Mouse (Mus musculus) liver, embryonic 14.5 days (tissue): ENCODE measurements around the gene Ryr1. TPM values are rescaled to one million over a fixed set of nuclear protein-coding genes. Genes with fewer than 3 reads are reported as not detected.

Experiments used
- ATAC-seq: fragments of 200-750 bp; cut with Nextera tagmentation; 2 replicates; pipeline ENCODE4 v1.8.0; 2017; ENCODE audit warnings: moderate number of reproducible peaks, mild to moderate bottlenecking, moderate library complexity; ENCODE audit not compliant: insufficient read depth
- DNase-seq, 3 experiments: peaks; one replicate each; pipeline ENCODE4 v3.0.0-alpha.2; 2012 to 2013; ENCODE audit warnings: low read depth in 3 of 3, low spot score in 3 of 3
- H3K27ac ChIP-seq: fragments of 300-500 bp; sonication (generic); 2 replicates; pipeline ENCODE4 v1.5.1; 2014; ENCODE audit warnings: moderate library complexity, mild to moderate bottlenecking, control low read depth, inconsistent platforms
- H3K27me3 ChIP-seq: fragments of 300-500 bp; sonication (generic); 2 replicates; pipeline ENCODE4 v1.6.1; 2014; ENCODE audit warnings: mild to moderate bottlenecking, low read length, moderate library complexity; ENCODE audit not compliant: control insufficient read depth, insufficient read depth
- H3K36me3 ChIP-seq: fragments of 300-500 bp; sonication (generic); replicated peaks from 2 replicates; pipeline ENCODE4 v1.6.1; 2014; ENCODE audit warnings: low read depth; ENCODE audit not compliant: control insufficient read depth, insufficient read depth
- H3K4me1 ChIP-seq, 2 experiments: fragments of 200-500 bp in 1 of 2; fragments of 300-500 bp in 1 of 2; sonication (generic) in 1 of 2; replicated peaks; 2 replicates each; pipeline ENCODE4 v1.6.1; 2012 to 2014; ENCODE audit warnings: antibody characterized with exemption in 1 of 2, inconsistent platforms in 1 of 2, low read length in 1 of 2; ENCODE audit not compliant: control insufficient read depth in 2 of 2, insufficient read depth in 2 of 2
- H3K4me2 ChIP-seq: fragments of 300-500 bp; sonication (generic); 2 replicates; pipeline ENCODE4 v1.6.1; 2014; ENCODE audit warnings: low read depth, mild to moderate bottlenecking, control low read depth, moderate library complexity
- H3K4me3 ChIP-seq, 2 experiments: fragments of 200-500 bp in 1 of 2; fragments of 300-500 bp in 1 of 2; sonication (generic) in 1 of 2; 2 replicates each; pipeline ENCODE4 v1.5.1; 2012 to 2014; ENCODE audit warnings: low read depth in 2 of 2, low read length in 2 of 2, mild to moderate bottlenecking in 2 of 2, control low read depth in 1 of 2, inconsistent platforms in 1 of 2, moderate library complexity in 1 of 2; ENCODE audit not compliant: insufficient read depth in 1 of 2
- H3K9ac ChIP-seq: fragments of 300-500 bp; sonication (generic); replicated peaks from 2 replicates; pipeline ENCODE4 v1.6.1; 2014; ENCODE audit warnings: mild to moderate bottlenecking, control low read depth, moderate library complexity
- H3K9me3 ChIP-seq: fragments of 300-500 bp; sonication (generic); 2 replicates; pipeline ENCODE4 v1.6.1; 2016; ENCODE audit warnings: low read length, mixed read lengths; ENCODE audit not compliant: control insufficient read depth
- CTCF ChIP-seq: IDR thresholded peaks from 2 replicates; pipeline ENCODE4 v1.5.1; 2016; ENCODE audit warnings: antibody characterized with exemption, low read depth, control low read depth
- EP300 ChIP-seq: IDR thresholded peaks from 2 replicates; pipeline ENCODE4 v1.6.1; 2016; ENCODE audit warnings: antibody characterized with exemption, low read depth
- WGBS: fragments of 180-500 bp; shearing (Covaris S2); extraction: QIAGEN DNeasy Blood & Tissue Kit; methylation state at CpG from one replicate; pipeline ENCODE4 v1.1.7; 2014; ENCODE audit not compliant: insufficient replicate concordance; 5-methylcytosine and 5-hydroxymethylcytosine counted together
- polyA plus RNA-seq, 2 experiments: library from polyadenylated mRNA; depleted of rRNA in 1 of 2; stranded (reverse) in 1 of 2; unstranded in 1 of 2; fragments of >200 nt; fragmentation: Nextera tagmentation in 1 of 2; extraction: Ambion mirVana in 1 of 2; gene quantifications; 2 replicates each; pipeline versions ENCODE4 v1.2.1 to v1.2.3; 2012 to 2014

Ryr1 gene
- polyA plus RNA-seq, 2 experiments: 0.06 to 0.08 TPM

GRCm38 (mm10) chr7:29025566-29025965 lies 99.4 kb downstream of the Ryr1 start:
- WGBS: 57% methylated on average over 7 of the region's 7 CpGs
- Histone ChIP-seq H3K4me3 (no peak overlapping the region), H3K9me3 (no peaks in the 10 kb centered on the region), H3K4me2 (no peak overlapping the region), H3K36me3 (no peaks in the 10 kb centered on the region), H3K9ac (no peak overlapping the region), H3K4me1 (peaks cover 16% of the 10 kb centered on the region in 2 experiments), H3K27ac (no peak overlapping the region), H3K27me3 (peaks cover 6% of the 10 kb centered on the region)
- no peak for TF ChIP-seq EP300
- no peak for TF ChIP-seq CTCF
- DNase-seq (no peak), ATAC-seq (no peak)

GRCm38 (mm10) chr7:29023514-29023913 lies 101.5 kb downstream of the Ryr1 start:
- no peak overlapping the region for H3K9ac ChIP-seq
- 81% methylated on average over 8 of the region's 8 CpGs for WGBS
- H3K27ac ChIP-seq: no peak overlapping the region
- H3K36me3 ChIP-seq: no peaks in the 10 kb centered on the region
- no peak overlapping the region for H3K4me3 ChIP-seq
- no peak overlapping the region for H3K4me2 ChIP-seq
- H3K27me3 ChIP-seq: peaks cover 26% of the 10 kb centered on the region
- ATAC-seq (no peak), DNase-seq (no peak)
- no peak for TF ChIP-seq EP300
- peaks cover 0 to 3% of the 10 kb centered on the region in 2 experiments; a peak in 3 of 4 replicates for H3K4me1 ChIP-seq
- no peaks in the 10 kb centered on the region for H3K9me3 ChIP-seq

- H3K36me3 ChIP-seq: no peaks in the 10 kb centered on the region
- ATAC-seq: no peak
- H3K9ac ChIP-seq: no peak overlapping the region
- H3K27ac ChIP-seq: no peak overlapping the region
- H3K27me3 ChIP-seq: peaks cover 37% of the 10 kb centered on the region
- 69% methylated on average over 8 of the region's 8 CpGs for WGBS
- no peak for DNase-seq
- TF ChIP-seq EP300 (no peak), CTCF (no peak)
- no peak overlapping the region for H3K4me3 ChIP-seq
- peaks cover 0 to 3% of the 10 kb centered on the region in 2 experiments; a peak in 3 of 4 replicates for H3K4me1 ChIP-seq
- no peaks in the 10 kb centered on the region for H3K9me3 ChIP-seq
- H3K4me2 ChIP-seq: no peak overlapping the region
Observed at GRCm38 (mm10) chr7:29022479-29022878, 102.5 kb downstream of the Ryr1 start.

GRCm38 (mm10) chr7:29019447-29020220 lies 105.3 kb downstream of the Ryr1 start:
- no peak for ATAC-seq
- 5% methylated on average over 87 of the region's 88 CpGs for WGBS
- TF ChIP-seq CTCF: no peak
- no peak for TF ChIP-seq EP300
- H3K27me3 ChIP-seq: peaks cover 37% of the 10 kb centered on the region
- no peaks in the 10 kb centered on the region for H3K4me1 ChIP-seq
- 0 out of 2 replicates have a peak, but pooled peaks cover 2% of the 10 kb centered on the region for H3K9me3 ChIP-seq
- DNase-seq: no peak
- H3K27ac ChIP-seq: no peak overlapping the region
- H3K4me3 ChIP-seq: peak overlapping the region; percentile 27 to 40; a peak in 2 of 4 replicates
- H3K4me2 ChIP-seq: peak overlapping the region; percentile 50
- no peaks in the 10 kb centered on the region for H3K36me3 ChIP-seq
- H3K9ac ChIP-seq: no peak overlapping the region; the same call in 1 of the 2 replicates

GRCm38 (mm10) chr7:29017222-29017621 lies 107.8 kb downstream of the Ryr1 start:
- no peak for ATAC-seq
- no peak overlapping the region for H3K4me2 ChIP-seq
- H3K9ac ChIP-seq: no peak overlapping the region
- no peaks in the 10 kb centered on the region for H3K4me1 ChIP-seq
- no peak for DNase-seq
- 0 out of 2 replicates have a peak, but pooled peaks cover 2% of the 10 kb centered on the region for H3K9me3 ChIP-seq
- H3K27me3 ChIP-seq: peaks cover 37% of the 10 kb centered on the region
- H3K36me3 ChIP-seq: no peaks in the 10 kb centered on the region
- no peak for TF ChIP-seq EP300
- no peak for TF ChIP-seq CTCF
- no peak overlapping the region for H3K27ac ChIP-seq
- 69% methylated on average over 7 of the region's 7 CpGs for WGBS
- H3K4me3 ChIP-seq: no peak overlapping the region
